Mouse (Mus musculus) brain, adult 2 months (tissue): Measurements from ENCODE around the gene Loxl4.

Experiments
- DNase-seq: peaks from one replicate; pipeline ENCODE4 v3.0.0; 2011; ENCODE audit warnings: low read depth, low spot score

Loxl4 gene

GRCm38 (mm10) chr19:42566283-42567019 lies 46.2 kb downstream of the Loxl4 start:
- peak; percentile 35 for DNase-seq

- no peak for DNase-seq
These were observed 48.8 kb downstream of the Loxl4 start for GRCm38 (mm10) chr19:42563726-42564270.

GRCm38 (mm10) chr19:42562981-42563380 lies 49.6 kb downstream of the Loxl4 start:
- DNase-seq, result no peak

GRCm38 (mm10) chr19:42561991-42562390 lies 50.6 kb downstream of the Loxl4 start:
- DNase-seq, result peak; percentile 65

GRCm38 (mm10) chr19:42558701-42559100 lies 53.9 kb downstream of the Loxl4 start:
- DNase-seq, result no peak
